Mouse (Mus musculus): ENCODE data around the gene Masp2. TPM values are rescaled to one million over a fixed set of nuclear protein-coding genes. Genes with fewer than 3 reads are reported as not detected.

Masp2 gene
- polyA plus RNA-seq, 1 experiment from 2014 or later: not detected

DNA sequence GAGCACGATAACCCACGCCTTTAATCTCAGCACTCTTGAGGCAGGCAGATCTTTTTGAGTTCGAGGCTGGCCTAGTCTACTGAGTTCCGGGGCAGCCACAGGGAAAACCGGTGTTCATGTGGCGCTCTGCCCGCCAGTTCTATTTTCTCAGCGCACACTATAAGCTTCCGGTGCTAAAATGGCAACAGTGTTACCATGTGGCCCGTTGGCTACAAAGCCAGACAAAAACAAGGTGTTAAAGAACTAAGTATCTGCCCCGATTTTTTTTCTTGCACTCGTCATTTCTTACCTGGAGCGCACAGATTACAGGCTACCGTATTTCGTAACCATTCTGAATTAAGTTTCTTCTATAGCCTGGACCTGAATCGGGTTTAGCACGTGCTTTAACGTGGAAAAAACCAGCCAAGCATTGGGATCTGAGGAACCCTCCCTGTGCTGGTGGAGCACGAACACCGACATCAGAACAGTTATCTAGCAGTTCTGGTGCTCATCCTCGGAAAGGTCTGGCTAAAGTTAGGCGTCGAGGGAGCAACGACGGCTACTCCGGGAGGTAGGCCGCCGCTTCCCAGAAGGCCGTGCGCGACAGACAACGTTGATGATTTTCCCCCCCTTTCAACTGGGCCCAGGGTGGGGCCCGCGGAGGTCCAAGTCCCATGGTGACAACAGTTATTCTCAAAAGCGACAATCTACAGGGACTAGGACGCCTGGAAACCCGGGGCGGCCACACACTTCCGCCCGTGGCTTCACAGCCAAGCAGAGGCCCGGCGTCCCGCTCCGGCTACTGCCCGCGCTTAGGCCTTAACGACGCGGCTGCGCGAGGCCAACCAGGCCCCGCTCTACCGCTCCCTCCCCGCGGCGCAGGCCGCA lies 23.6 kb downstream of the Masp2 start:
- Histone ChIP-seq H3K4me1 (peaks cover 28% of the 10 kb centered on the region), H3K4me3 (peak overlapping the region; percentile 74), H3K27me3 (replicated peaks; ENCODE audit: low read depth, poor library complexity, severe bottlenecking) (no peaks in the 10 kb centered on the region), H3K9me3 (no peaks in the 10 kb centered on the region), H3K36me3 (replicated peaks) (peaks cover 43% of the 10 kb centered on the region), H3K27ac (replicated peaks) (peak overlapping the region; percentile 98)
- 1% methylated on average over 57 of the region's 57 CpGs for WGBS
- DNase-seq (ENCODE audit: low spot score): peak; percentile 48

GRCm38 (mm10) chr4:148626623-148627185 lies 24.4 kb downstream of the Masp2 start, which contains the start of gene Tardbp:
Tardbp (minus strand) TSS chr4:148627019.
- peak; percentile 97 for DNase-seq (ENCODE audit: low spot score)
- Histone ChIP-seq H3K9me3 (no peaks in the 10 kb centered on the region), H3K4me3 (peak within 1 kb of the TSS; percentile 74), H3K4me1 (peaks cover 28% of the 10 kb centered on the region), H3K27me3 (replicated peaks; ENCODE audit: low read depth, poor library complexity, severe bottlenecking) (no peaks in the 10 kb centered on the region), H3K36me3 (replicated peaks) (peaks cover 36% of the 10 kb centered on the region), H3K27ac (replicated peaks) (peak within 1 kb of the TSS; percentile 98)
- WGBS: under 1% methylated on average over 51 of the region's 51 CpGs

- Histone ChIP-seq H3K4me1 (peaks cover 28% of the 10 kb centered on the region), H3K36me3 (replicated peaks) (peaks cover 30% of the 10 kb centered on the region), H3K4me3 (peak overlapping the region; percentile 74), H3K9me3 (no peaks in the 10 kb centered on the region), H3K27me3 (replicated peaks; ENCODE audit: low read depth, poor library complexity, severe bottlenecking) (no peaks in the 10 kb centered on the region), H3K27ac (replicated peaks) (peak overlapping the region; percentile 98)
- WGBS: 60% methylated on average over 3 of the region's 3 CpGs
- no peak for DNase-seq (ENCODE audit: low spot score)
These were observed 24.9 kb downstream of the Masp2 start for GRCm38 (mm10) chr4:148627246-148627645.

GRCm38 (mm10) chr4:148632013-148632692 lies 29.8 kb downstream of the Masp2 start:
- Histone ChIP-seq H3K27ac (replicated peaks) (no peak overlapping the region), H3K36me3 (replicated peaks) (no peaks in the 10 kb centered on the region), H3K4me1 (peaks cover 3% of the 10 kb centered on the region; the same call in 1 of the 2 replicates), H3K27me3 (replicated peaks; ENCODE audit: low read depth, poor library complexity, severe bottlenecking) (no peaks in the 10 kb centered on the region), H3K9me3 (no peaks in the 10 kb centered on the region), H3K4me3 (no peak overlapping the region)
- DNase-seq (ENCODE audit: low spot score): no peak
- WGBS: 68% methylated on average over 3 of the region's 3 CpGs

- no peak for DNase-seq (ENCODE audit: low spot score)
- H3K36me3 ChIP-seq (replicated peaks): no peaks in the 10 kb centered on the region
- H3K27ac ChIP-seq (replicated peaks): no peak overlapping the region
- whole genome bisulfite sequencing: 79% methylated on average over 2 of the region's 2 CpGs
- H3K9me3 ChIP-seq: no peaks in the 10 kb centered on the region
- H3K27me3 ChIP-seq (replicated peaks; ENCODE audit: low read depth, poor library complexity, severe bottlenecking): no peaks in the 10 kb centered on the region
- no peak overlapping the region for H3K4me3 ChIP-seq
- H3K4me1 ChIP-seq: no peaks in the 10 kb centered on the region
These were observed 31.2 kb downstream of the Masp2 start for GRCm38 (mm10) chr4:148633395-148634061.

DNA sequence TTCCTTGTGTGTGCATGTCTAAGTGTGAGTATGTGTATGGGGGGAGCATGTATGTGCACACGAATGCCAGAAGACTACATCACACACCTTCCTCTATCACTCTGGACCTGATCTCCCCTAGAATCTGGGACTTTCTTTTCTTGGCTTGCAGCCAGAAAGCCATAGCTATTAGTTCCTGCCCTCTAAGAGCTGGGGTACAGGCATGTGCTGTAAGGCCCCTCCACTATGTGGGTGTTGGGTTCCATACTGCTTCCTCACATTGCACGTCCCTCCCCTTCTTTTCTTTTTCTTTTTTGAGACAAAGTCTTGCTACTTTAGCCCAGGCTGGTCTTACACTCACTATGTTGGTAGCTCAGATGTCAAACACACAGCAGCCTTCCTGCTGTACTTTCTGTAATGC lies 33.0 kb downstream of the Masp2 start:
- Histone ChIP-seq H3K4me1 (no peaks in the 10 kb centered on the region), H3K9me3 (no peaks in the 10 kb centered on the region), H3K27ac (replicated peaks) (no peak overlapping the region), H3K4me3 (no peak overlapping the region), H3K36me3 (replicated peaks) (no peaks in the 10 kb centered on the region), H3K27me3 (replicated peaks; ENCODE audit: low read depth, poor library complexity, severe bottlenecking) (no peaks in the 10 kb centered on the region)
- 84% methylated on average over 2 of the region's 2 CpGs for WGBS
- DNase-seq (ENCODE audit: low spot score): no peak

DNA sequence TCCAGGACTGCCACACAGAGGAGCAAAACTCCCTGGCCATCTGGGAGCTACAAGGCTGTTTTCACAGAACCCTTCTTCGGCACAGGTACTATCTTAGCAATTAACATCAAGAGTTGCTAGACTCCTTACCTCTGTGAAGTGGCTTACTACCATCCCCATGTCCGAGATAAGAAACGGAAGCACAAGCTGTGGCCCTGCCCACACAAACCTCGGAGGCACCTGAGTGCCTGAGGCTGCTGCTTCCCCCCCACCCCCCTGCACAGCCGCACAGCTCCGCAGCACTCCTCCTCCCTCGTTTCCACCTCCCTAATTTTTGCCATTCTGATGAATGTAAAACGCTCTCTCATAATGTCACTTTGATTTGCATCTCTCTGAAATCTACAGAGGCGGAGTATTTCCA lies 35.9 kb downstream of the Masp2 start:
- Histone ChIP-seq H3K27ac (replicated peaks) (no peak overlapping the region), H3K4me1 (no peaks in the 10 kb centered on the region), H3K4me3 (no peak overlapping the region), H3K9me3 (no peaks in the 10 kb centered on the region), H3K27me3 (replicated peaks; ENCODE audit: low read depth, poor library complexity, severe bottlenecking) (no peaks in the 10 kb centered on the region), H3K36me3 (replicated peaks) (no peaks in the 10 kb centered on the region)
- 57% methylated on average over 9 of the region's 9 CpGs for WGBS
- no peak for DNase-seq (ENCODE audit: low spot score)

- Histone ChIP-seq H3K4me3 (no peak overlapping the region), H3K4me1 (peaks cover 9% of the 10 kb centered on the region), H3K27me3 (replicated peaks; ENCODE audit: low read depth, poor library complexity, severe bottlenecking) (no peaks in the 10 kb centered on the region), H3K36me3 (replicated peaks) (no peaks in the 10 kb centered on the region), H3K9me3 (no peaks in the 10 kb centered on the region), H3K27ac (replicated peaks) (no peak overlapping the region)
- no peak for DNase-seq (ENCODE audit: low spot score)
- WGBS: 83% methylated on average over 2 of the region's 2 CpGs
These were observed 37.1 kb downstream of the Masp2 start for GRCm38 (mm10) chr4:148639455-148639854.

DNA sequence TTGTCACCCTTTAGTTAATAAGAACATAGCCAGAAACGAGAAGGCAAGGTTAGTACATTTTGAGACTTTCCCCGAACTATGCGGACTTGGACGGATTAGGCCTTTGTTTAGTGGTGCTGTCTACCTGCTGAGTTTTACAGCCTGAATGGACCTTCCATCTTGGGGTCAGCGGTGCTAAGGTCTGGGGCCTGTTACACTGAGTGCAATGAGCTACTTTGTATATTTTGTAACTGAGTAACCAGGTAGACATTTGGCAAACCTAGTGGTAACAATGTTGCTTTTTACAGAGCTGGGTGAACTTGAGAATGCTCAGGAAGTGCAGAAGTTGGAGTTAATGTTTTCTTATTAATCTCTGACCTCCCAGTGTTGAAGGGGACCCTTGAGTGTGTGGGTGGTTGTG lies 38.8 kb downstream of the Masp2 start:
- WGBS: 83% methylated on average over 5 of the region's 5 CpGs
- no peaks in the 10 kb centered on the region for H3K9me3 ChIP-seq

GRCm38 (mm10) chr4:148643291-148644156 lies 41.2 kb downstream of the Masp2 start, which contains the start of gene Gm572:
Gm572 (plus strand) TSS chr4:148643317.
- H3K27ac ChIP-seq (replicated peaks): no peak within 1 kb of the TSS
- DNase-seq (ENCODE audit: low spot score): no peak
- H3K36me3 ChIP-seq (replicated peaks): no peaks in the 10 kb centered on the region
- H3K4me3 ChIP-seq: peak within 1 kb of the TSS; percentile 23
- H3K27me3 ChIP-seq (replicated peaks; ENCODE audit: low read depth, poor library complexity, severe bottlenecking): no peaks in the 10 kb centered on the region
- 67% methylated on average over 15 of the region's 15 CpGs for WGBS
- H3K4me1 ChIP-seq: peaks cover 9% of the 10 kb centered on the region
- no peaks in the 10 kb centered on the region for H3K9me3 ChIP-seq

More for the DNA sequence above, 38.8 kb downstream of the Masp2 start:
- peaks cover 9% of the 10 kb centered on the region for H3K4me1 ChIP-seq
- H3K4me3 ChIP-seq: no peak overlapping the region
- DNase-seq (ENCODE audit: low spot score): no peak
- no peak overlapping the region for H3K27ac ChIP-seq (replicated peaks)
- H3K27me3 ChIP-seq (replicated peaks; ENCODE audit: low read depth, poor library complexity, severe bottlenecking): no peaks in the 10 kb centered on the region
- no peaks in the 10 kb centered on the region for H3K36me3 ChIP-seq (replicated peaks)

DNA sequence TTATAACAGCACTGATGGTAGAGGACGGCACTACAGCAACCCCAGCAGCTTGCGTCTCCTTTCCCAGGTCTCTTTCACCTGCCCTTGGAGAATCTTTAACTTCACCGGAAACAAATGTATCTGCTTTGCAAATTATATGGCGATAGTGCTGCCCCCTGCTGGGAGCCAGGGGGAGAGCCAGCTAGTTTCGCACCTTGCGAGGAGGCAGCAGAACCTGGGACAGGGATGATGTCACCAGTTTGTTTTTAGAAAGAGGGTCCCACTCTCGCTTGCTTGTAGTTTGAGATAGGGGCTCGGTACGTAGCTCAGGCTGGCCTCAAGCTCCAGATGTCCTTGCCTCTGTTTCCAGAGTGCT lies 41.8 kb downstream of the Masp2 start:
- 9% methylated on average over 9 of the region's 9 CpGs for WGBS
- no peaks in the 10 kb centered on the region for H3K36me3 ChIP-seq (replicated peaks)
- no peaks in the 10 kb centered on the region for H3K27me3 ChIP-seq (replicated peaks; ENCODE audit: low read depth, poor library complexity, severe bottlenecking)
- H3K4me1 ChIP-seq: peaks cover 9% of the 10 kb centered on the region
- no peaks in the 10 kb centered on the region for H3K9me3 ChIP-seq
- H3K27ac ChIP-seq (replicated peaks): no peak overlapping the region
- peak overlapping the region; percentile 23 for H3K4me3 ChIP-seq
- peak; percentile 82 for DNase-seq (ENCODE audit: low spot score)
